Mouse (Mus musculus) neural tube, embryonic 10.5 days (tissue): Measurements from ENCODE around the gene Spi1.
"Not testable (repeated sequence)": the region's sequence is repeated elsewhere in the genome, so short reads cannot be mapped to it uniquely, and the experiment has no call there.

Experiments used
- DNase-seq: peaks from one replicate; pipeline ENCODE4 v3.0.0-alpha.2; 2017; ENCODE audit warnings: low spot score; ENCODE audit errors: extremely low spot score

The Spi1 gene

DNA sequence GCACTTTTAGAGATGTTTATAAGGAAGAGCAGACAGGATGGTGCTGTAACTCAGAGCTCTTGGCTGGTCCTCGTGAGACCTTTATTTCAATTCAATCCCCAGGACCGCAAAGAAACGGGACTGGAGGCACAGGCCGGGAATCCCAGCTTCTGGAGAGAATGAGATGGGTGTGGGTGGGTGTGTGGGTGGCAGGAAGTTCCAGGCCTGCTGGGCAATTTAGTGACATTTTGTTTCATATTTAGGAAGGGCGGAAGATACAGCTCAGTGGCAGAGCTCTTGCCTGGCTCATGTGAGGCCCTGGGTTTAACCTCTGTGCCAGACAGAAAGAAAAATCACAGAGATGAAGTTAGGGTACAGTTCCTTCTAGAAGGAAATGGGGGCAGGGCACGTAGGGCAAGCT is 8.0 kb downstream of the Spi1 start:
- DNase-seq, result no peak

DNA sequence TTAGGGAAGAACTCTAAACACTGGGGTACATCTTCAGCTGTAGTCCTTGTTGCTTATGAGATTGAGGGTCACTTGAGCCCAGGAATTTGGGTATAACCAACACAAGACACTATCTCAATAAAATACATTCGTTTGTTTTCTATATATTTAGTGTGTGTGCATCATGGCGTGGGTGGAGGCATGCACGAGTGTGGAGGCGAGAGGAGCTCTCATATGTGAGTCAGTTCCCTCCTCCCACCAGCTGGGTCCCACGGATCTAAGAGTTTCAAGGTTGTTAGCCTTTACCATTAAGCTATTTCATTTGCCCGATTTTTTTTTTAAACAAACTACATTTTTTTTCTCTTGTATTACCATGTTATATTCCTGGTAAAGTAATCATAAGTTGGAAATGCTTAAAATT is 8.6 kb downstream of the Spi1 start:
- no peak for DNase-seq

DNA sequence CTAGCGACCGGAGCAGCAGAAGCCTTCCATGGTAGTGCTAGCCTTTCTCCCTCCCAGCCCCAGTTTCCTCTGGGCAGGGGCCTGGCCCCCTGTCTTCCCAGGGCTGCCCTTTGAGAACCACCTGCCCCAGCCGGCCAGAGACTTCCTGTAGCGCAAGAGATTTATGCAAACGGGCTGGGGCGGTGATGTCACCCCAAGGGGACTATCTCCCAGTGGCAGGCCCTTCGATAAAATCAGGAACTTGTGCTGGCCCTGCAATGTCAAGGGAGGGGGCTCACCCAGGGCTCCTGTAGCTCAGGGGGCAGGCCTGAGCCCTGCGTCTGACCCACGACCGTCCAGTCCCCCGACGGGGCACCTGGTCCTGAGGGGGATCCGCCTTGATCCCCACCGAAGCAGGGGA is 14.3 kb downstream of the Spi1 start:
- DNase-seq, result no peak

DNA sequence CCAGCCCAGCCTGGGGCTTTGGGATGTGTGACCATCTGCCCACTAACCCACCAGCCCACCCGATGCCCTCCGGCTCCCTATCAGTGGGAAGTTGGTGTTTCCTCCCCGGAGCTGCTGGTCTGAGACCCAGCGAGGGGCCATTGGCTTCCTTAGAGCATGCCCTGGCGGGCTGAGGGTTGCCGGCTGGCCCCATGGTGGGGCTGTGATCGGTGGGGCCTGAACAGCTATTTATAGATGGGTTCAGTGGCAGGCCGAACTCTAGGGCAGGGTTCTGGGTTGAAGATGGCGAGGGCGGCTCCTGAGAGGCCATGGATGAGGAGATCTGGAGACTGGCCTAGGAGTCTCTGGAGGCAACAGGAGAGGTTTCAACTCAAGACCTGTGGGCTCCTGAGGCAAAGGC is 14.8 kb downstream of the Spi1 start:
- no peak for DNase-seq

DNA sequence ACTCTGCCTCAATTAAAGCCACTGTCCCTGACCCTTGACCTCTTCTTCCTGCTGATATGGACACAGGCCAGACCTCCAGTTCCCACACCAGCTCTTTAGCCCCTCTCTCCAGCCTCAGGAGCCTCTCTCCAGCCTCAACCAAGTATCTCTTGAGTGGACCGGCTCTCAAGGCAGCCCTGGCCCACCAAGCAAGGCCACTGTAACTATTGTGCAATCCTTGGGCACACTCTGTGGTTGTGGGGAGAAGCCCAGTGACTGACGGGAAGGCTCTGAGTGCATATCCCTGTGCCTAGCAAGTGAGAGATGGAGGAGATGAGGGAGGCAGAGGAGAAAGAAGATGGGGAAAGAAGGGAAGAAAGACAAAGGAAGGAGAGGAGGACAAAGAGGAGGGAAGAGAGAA is 16.0 kb downstream of the Spi1 start:
- DNase-seq, result no peak

DNA sequence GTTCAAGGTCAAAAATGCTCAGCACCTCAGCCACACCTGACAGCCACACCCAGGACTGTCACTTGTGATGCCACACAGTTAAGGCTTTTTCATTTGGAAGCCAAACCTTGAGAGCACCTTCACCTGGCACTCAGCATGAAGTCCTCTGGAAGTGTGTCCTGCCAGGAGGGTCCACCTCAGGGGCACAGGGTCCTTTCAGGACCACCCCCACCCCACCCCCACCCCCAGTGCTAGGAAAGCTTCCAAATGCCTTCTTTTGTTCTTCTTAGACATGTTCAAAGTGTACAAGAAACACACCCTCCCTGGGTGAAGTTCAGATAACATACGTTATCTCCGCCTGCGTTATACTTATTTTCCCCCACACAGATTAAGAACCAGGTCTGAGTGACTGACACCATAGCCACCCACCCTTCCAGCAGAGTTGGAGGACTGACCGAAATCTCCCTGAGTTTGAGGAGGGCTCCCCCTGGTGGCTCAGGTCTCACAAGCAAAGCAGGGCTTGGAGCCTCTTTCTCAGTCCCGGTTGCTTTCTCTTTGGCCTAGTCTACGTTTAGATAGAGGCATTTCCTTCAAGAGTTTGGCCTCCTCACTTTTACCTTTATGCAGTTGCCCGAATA is 19.0 kb downstream of the Spi1 start:
- DNase-seq, result peak; percentile 90

DNA sequence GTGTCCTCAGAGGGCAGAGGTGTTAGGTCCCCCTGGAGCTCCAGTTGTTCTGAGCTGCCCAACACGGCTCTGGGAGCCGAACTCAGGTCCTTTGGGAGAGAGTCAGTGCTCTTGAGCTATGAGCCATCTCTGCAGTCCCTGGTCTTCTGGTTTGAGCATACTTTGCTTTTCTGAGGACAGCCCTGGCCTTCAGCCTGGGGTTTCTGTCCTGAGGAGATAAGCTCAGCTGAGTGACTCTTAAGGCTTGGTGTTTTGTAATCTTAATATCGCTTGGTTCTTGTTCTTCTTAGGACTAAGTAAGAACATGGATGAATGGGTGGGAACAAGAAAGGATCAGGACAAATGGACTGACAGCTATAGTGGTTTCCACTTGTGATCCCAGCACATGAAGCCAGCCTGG is 26.0 kb downstream of the Spi1 start:
- DNase-seq, result no peak

DNA sequence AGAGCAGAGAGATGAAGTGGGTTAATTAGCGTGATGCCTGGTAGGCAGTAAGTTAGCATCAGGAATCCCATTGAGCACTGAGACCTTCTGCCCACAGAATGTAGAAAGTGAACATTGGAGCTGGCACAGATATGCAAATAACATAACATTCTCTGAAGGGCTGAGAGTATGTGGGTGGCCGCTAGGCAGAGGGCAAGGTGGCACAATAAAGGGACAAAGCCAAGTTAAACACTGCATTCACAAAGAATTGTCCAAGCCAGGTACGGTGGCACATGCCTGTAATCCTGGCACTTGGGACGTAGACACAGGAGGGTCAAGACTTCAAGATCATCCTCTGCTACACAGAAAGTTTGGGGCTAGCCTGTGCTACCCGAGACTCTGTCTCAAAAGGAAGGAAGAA is 27.1 kb downstream of the Spi1 start:
- DNase-seq, result no peak

DNA sequence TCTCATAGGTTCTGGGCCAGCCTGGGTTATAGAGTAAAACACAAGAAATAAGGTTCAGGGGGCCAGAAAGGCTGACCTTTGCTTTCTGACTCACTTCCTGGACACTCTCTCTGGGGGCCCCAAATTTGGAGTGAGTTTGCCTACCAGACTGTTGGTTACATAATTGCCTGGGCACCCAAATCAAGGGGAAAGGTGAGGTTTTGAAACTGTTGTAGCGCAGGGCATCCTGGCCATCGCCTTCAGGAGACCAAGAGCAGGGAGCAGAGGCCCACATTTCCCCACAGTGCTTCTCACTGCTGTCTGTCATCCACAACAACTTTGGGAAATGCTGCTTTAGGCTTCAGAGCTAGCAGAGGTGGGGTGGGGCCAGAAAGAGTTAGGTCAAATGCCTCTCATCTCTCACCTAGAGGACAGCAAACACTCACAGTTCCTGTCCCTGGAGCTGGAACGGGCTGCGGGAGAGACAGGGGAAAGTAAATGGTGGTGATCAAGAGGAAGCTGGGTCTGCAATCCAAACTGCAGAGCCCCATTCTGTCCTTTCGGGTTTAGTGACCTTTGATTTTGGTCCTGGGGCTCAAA is 27.7 kb downstream of the Spi1 start:
- DNase-seq, result no peak

DNA sequence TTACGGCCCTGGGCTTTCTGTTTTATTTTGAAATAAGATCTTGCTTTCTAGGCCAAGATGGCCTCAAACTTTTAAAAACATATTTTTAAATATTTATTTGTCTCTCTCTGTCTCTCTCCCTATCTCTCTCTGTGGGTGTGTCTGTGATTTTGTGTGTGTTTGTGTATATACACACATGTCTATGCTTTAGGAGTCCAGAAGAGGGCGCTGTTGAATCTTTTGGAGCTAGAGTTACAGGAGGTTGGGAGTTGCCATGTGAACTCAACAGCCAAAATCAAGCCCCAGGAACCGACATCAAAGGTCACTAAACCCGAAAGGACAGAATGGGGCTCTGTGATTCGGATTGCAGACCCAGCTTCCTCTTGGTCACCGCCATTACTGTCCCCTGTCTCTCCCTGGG is 28.2 kb downstream of the Spi1 start:
- no peak for DNase-seq

DNA sequence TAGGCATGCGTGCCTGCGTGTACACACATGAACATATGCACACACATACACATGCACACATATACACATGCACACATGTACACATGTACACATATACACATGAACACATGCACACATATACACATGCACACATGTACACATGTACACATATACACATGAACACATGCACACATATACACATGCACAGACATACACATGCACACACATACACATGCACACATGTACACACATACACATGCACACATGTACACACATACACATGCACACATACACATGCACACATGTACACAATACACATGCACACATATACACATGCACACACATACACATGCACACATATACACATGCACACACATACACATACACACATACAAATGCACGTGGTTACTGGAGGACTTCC is 29.6 kb downstream of the Spi1 start:
- DNase-seq, result not testable (repeated sequence)

DNA sequence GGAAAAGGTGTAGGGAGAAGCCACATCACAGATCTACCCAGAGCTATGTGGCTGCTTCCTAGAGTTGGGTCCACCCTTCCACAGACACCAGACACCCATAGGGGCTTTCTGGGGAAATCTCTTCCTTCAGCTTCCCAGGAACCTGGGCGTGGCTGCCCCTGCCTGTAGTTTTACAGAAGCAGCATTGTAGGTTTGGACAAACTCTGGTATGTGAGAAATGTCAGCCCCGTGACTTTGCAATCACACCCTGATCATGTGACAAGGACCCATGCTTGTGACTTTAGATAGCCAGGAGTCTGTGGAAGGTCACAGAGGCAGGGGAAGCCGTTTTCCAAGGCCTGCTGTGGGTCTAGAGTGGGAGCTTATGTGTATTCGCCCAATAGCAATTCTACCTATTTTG is 30.3 kb downstream of the Spi1 start:
- no peak for DNase-seq

DNA sequence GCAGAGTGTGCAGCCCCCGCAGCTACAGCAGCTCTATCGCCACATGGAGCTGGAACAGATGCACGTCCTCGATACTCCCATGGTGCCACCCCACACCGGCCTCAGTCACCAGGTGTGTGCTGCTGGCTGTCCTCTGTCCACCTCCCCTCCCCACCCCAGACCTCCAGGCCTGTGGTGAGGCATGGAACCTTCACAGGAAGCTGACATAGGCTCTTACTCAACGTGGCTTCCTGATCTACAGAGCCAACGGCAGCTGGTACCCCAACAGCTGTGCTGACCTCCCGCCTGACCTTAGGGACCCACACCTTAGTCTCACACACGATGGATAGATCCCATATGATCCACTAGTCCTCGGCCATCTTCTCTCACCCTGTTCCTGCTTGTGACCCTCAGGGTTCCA is 31.1 kb downstream of the Spi1 start:
- DNase-seq, result no peak

DNA sequence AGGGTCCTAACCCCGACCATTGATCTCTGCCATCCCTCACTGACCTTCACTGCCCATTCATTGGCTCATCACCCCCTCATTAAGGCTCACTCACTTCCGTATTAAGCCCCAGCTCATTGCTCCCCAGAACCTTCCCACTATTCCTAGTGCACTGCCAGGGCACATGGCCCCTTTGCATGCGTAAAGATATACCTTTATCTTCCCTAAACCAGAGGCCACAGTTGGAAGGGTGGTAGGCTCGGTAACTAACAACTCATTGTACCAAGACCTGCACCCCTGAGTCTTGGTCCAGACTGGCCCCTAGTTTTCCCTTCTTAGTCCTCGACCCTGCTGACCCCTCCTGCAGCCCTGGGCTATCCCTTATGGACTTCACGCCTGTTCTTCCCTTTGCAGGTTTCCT is 31.7 kb downstream of the Spi1 start:
- no peak for DNase-seq

DNA sequence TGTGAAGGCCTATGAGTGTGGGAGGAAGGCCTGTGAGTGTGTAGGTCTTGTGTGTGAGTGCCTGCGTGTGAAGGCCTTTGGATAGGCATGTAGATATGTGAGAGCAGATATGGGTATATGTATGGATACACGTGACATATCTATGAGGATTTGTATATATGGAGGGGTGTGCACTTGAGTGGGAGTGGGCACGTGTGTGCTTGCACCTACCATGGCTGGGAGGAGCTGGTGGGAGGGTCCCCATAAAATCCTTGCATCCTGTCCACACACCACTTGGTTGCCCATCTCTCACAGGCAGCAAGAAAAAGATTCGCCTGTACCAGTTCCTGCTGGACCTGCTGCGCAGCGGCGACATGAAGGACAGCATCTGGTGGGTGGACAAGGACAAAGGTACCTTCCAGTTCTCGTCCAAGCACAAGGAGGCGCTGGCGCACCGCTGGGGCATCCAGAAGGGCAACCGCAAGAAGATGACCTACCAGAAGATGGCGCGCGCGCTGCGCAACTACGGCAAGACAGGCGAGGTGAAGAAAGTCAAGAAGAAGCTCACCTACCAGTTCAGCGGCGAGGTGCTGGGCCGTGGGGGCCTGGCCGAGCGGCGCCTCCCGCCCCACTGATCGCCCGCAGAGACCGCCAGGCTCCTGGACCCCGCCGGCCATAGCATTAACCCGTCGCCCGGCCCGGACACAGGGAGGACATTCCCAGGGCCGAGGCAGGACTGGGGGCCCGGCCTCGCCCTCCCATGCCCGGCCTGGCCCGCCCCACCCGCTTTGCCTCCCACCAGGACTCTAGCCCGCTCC is 32.8 kb downstream of the Spi1 start:
- DNase-seq, result peak; percentile 95

DNA sequence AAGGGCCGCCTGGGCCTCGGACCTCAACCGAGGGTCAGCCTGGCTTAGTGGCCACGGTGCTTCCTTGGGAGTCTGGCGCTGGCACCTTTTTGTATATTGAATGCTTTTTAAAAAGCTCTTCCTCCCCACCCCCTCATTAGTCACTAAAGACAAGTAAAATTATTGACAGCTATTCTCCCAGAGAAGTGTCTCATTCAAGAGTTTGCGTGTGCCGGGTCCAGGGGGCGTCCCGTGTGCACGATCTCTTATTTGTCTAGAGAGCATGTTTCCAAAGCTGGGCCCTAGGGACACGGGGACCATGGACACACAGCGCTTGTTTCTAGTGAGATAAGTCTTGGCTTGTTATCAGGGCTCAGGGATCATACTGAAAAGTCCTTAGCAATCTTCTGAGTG is 33.4 kb downstream of the Spi1 start:
- DNase-seq, result peak; percentile 18

DNA sequence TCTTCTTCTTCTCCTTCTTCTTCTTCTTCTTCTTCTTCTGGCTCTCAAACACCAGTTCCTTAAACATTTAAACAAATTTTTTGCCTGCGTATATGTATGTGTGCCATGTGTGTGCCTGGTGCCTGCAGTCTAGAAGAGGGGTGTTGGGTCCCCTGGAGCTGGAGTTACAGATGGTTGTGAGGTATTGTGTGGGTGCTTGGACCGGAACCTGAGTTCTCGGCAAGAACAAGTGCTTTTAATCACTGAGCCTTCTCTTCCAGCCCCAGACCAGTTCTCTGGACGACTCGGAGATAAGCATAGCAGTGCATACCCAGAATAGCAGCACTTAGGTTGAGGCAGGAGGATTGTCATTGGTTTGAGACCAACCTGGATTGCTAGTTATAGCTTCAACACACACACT is 34.7 kb downstream of the Spi1 start:
- DNase-seq, result no peak

DNA sequence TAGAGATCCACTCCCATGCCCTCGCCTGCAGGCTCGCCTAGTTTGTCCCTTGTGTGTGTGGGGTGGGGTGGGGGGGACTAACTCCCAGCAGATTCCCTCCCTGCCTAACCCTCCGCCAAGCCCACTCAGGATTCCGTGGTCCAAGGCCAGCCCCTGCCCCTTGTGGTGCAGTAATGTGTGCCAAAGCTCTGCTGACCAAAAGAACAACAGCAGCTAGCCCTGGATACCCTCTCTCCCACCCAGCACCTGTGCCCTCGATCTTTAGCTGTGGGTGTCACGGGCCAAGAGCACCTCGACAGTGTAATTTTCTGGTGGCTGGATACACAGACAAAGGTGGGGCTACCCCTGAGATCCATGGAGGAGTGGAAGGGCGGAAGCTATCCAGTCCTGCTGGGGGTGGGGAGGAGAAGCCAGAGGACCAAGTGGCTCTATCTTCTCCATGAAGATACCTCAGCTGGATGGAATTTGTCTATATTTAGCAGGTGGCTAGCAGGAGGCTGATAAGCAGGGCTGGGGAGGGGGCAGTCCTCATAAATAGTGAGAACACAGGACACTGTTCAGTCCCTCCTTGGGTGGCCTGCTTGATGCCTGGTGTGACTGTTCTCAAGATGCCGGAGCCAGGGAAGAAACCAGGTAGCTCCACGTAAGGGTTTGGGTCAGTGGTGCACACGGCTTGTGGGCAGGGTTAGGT is 35.5 kb downstream of the Spi1 start, which contains the start of gene Mybpc3:
Mybpc3 (plus strand) TSS at position 560 of the 691 bp plus-strand sequence.
- no peak for DNase-seq

DNA sequence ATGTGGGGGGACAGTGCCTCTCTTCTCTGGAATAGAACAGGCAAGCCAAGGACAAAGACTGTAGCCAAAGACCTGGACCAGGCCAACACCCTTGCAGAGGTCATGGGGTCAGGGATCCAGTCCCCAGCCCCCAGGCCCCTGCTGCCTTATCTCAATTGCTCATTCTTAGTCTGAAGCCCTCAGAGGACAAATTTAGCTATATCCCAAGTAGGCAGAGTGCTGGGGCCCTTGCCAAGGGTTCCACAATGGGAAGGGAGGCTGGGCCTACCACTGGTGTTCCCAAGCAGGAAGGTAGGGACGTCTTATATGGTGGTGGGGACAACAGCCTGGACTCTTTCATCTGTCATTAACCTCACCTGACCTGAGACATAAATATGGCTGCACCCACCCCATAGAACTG is 36.5 kb downstream of the Spi1 start:
- DNase-seq, result no peak

DNA sequence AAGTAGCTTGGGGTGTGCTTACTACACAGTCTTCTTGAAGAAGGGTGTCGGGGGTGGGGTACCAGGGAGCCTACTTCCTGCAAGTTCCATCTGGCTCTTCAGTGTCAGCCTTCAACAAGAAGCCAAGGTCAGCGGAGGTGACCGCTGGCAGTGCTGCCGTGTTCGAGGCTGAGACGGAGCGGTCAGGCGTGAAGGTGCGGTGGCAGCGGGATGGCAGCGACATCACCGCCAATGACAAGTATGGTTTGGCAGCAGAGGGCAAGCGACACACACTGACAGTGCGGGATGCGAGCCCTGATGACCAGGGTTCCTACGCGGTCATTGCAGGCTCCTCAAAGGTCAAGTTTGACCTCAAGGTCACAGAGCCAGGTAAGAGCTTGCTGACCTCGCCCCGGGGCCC is 36.9 kb downstream of the Spi1 start:
- DNase-seq, result no peak

DNA sequence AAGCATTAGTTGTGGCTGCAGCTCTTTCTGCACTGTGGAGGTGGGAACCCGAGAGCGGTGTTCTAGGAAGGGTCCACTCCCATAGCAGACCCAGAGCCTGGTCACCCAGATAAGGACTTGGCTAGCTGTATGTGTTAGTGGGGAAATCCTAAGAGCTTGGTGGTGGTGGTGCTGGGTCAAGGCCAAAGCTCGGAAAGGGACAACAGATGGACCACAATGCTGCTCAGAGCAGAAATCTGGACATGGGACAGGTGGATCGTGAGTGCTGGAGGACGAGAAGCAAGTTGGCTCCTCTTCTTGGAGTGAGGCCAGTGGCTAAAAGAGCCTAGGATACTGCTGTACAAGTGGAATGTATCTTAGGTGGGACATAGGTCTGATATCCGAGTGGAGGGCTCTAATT is 37.4 kb downstream of the Spi1 start:
- no peak for DNase-seq

DNA sequence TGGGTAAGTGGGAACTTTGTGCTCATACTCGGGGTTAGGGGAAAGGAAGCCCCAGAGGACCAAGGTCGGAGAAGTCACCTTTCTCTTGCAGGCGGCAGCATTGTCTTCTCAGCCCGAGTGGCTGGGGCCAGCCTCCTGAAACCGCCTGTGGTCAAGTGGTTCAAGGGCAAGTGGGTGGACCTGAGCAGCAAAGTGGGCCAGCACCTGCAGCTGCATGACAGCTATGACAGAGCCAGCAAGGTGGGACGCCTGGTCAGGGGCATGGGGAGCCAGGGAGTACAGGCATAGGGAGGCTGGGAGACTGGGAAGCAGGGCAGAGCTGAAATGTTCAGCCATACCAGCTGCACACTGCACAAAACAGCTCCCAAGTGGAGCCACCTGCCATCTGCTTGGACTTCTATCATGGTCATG is 38.1 kb downstream of the Spi1 start:
- DNase-seq, result no peak
